Mouse (Mus musculus): ENCODE results near the gene Vps35l. TPM values are rescaled to one million over a fixed set of nuclear protein-coding genes. Genes with fewer than 3 reads are reported as not detected.

Gene Vps35l
- total RNA-seq, 2 experiments from 2014 or later, result 42.4 to 61.6 TPM

DNA sequence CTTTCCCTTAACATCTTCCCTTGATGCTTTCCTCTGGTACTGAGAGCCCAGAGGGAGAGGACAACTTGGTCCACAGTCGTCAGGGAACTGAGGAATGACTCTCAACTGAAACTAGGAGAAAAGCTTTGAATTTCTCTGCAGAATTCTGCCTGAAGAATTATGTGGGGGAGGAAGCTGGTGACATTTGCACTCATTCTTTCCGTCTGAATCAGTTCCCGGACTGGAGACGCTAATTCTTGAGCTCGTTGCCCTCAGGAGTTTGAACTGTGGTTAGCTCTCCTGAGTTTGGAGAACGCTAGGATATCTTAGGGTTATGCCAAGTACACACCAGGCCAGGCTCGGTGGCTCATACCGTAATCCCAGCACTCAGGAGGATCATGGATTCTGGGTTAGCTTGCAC lies 29.2 kb downstream of the Vps35l start:
- no peak for ATAC-seq (replicated peaks; ENCODE audit: low FRiP score, poor library complexity, severe bottlenecking)

DNA sequence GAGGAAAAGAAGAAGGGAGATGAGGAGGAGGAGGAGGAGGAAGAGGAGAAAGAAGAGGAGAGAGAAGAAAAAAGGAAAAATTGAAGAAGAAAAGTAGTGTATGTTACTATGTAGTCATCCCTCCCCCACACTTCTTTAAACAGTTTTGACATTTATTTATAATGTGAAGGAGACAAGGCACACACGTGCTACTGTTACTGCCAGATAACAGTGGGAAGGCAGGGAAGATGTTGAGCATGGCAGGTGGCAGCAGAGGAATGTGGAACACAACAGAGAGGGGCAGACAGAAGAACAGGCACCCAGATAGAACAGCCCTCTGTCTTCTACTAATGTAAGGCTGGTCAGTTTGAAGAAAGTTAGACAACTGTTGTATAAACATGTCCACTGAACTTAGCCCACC lies 29.6 kb downstream of the Vps35l start:
- no peak for ATAC-seq (replicated peaks; ENCODE audit: low FRiP score, poor library complexity, severe bottlenecking)

DNA sequence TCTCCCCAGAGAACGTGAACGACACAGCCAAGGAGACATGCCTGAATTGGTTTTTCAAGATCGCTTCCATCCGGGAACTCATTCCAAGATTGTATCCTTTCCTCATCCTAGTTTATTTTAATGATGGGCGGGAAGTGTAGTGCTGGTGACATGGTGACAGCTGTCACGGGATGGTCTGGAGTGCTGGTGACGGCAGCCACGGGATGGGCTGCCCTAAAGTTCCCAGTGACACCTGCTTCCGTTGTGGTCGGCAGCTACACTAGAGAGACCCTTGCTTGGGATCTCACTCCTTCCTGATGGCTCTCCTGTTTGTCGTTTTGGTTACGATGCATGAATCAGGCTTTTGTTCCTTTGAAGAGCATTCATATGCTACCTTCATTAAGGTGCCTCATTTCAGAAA lies 33.0 kb downstream of the Vps35l start:
- ATAC-seq (replicated peaks; ENCODE audit: low FRiP score, poor library complexity, severe bottlenecking), result no peak

DNA sequence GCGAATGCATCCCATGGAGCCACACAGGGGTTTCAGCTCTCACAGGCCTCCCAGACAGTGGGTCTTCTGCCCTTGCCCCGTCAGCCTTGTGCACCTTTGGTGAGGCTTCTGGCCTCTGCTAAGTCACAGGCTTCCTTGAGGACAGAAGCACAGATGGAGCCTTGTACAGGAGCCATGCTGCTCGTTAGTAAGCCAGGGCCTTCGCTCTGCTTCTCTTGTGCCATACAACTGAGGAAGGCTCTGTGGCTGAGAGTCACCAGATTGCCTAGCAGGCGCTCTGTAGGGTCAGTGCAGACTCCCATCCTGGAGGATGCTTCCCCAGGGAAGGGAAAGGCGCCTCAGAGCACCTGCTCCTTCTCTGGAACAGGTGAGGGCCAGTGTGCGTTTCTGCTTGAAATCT lies 36.0 kb downstream of the Vps35l start:
- ATAC-seq (replicated peaks; ENCODE audit: low FRiP score, poor library complexity, severe bottlenecking), result no peak

DNA sequence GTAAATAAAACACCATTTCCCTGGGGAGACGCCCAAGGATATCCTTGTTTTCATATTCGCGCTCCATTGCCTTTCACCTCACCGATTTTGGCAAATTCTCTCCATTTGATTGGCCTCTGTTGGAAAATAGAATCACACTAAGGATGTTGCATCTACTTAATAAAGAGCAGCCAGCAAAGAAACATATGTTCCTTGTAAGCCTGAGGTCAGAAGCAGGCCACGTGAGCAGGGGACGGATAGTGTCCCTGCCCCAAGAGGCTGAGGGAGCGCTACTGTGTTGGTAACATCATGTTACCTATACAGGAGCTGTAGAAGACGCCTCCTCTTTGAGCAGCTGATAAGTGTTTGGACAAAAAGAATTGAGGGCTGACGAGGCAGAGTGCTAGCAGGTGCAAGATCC lies 36.5 kb downstream of the Vps35l start:
- ATAC-seq (replicated peaks; ENCODE audit: low FRiP score, poor library complexity, severe bottlenecking), result no peak

DNA sequence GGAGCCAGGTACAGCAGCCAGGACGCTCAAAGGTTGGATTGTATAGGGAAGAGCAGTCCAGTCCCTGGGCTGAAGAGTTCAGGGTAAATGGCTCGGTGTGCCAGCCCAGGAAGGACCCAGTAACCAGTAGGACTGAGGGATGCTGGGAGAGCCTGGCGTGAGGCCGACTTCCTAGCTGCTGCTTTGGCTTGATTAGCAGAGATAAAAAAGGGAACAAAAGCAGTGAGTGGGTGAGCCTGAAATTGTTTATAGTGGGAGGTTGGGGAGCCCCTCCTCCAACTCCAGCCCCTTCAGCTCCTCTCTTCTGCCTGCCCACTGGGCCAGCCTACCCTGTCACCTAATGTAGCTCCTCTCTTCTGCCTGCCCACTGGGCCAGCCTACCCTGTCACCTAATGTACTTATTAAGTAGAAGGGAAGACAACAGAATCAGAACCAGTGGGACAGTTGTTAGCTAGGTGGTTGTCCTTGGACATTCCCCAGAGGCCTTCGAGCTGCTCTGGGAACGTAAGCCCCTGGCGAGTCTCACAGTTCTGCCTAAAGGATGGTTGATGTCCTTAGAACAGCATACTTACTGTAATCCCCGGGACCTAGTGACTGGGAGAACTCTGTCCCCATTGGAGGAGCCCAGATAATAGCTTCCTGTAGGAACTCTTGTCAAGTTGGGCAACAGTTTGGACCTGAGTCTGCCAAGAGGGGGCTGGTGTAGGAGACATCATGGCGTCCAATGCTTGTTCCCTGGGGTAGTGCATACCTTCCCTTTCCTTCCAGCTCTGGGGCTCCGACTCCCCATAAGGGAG lies 37.8 kb downstream of the Vps35l start:
- ATAC-seq (replicated peaks; ENCODE audit: low FRiP score, poor library complexity, severe bottlenecking), result no peak

DNA sequence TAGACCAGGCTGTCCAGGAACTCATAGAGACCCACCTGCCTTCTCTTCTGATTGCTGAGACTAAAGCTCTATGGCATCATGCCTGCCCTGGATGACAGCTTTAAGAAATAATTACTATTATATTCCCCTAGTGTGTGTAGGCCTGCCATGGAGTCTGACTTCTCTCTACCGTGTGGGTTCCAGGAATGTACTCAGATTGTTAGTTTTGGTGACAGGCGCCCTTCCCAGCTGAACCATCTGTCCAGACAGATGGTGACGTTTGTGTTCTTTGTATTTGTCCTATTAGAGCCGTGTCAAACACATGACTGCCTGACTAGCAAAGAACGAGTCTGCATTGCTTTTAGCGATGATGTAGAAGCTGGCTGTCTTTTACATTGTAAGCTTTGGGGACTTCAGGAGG lies 38.5 kb downstream of the Vps35l start:
- no peak for ATAC-seq (replicated peaks; ENCODE audit: low FRiP score, poor library complexity, severe bottlenecking)

DNA sequence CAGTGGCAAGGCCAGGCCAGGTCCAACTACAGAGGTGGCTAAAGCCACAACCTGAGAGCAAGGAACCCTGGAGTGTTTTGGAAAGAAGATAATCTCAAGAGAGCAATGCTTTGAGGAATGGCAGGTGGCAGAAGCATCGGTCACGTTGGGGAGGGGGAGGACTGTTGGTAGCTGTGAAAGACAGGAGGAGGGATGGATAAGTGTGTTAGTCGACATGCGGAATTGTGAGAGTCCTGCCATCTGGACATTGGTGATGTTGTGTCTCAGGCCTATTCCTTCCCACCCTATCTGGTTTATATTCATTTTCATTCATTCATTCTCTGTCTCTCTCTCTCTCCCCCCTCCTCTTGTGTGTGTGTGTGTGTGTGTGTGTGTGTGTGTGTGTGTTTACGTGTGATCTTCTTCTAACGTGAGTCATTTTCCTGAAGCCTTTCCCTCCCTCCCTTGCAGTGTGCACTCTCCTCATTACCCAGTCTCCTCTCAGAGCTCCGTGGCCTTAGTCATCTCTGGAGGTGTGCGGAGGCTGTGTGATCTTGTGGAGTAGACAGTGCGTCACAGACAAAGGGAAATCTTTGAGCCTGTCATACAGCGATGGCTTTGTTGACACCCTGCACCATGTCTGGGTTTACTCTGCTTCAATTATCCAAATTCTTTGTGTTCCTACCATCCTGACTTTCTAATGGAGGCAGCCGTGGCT lies 43.4 kb downstream of the Vps35l start:
- no peak for ATAC-seq (replicated peaks; ENCODE audit: low FRiP score, poor library complexity, severe bottlenecking)

DNA sequence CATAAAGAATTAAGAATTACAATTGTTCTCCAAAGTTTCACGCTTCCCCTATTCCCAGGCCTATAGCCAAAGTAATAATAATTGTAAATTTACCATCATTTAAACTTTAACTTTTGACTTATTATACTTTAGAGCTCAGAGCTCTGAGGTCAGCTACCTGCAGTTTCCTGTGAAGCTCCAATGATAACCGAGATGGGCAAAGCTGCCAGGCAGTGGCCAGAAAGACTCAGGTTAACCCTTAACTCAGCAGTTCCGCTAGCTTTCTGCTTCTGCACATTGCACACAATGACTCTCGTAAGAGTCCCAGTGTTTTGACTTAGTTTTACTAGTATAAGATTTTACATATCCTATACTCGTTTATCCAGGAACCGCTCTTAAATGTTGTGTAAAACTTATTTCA lies 46.1 kb downstream of the Vps35l start:
- ATAC-seq (replicated peaks; ENCODE audit: low FRiP score, poor library complexity, severe bottlenecking), result no peak

DNA sequence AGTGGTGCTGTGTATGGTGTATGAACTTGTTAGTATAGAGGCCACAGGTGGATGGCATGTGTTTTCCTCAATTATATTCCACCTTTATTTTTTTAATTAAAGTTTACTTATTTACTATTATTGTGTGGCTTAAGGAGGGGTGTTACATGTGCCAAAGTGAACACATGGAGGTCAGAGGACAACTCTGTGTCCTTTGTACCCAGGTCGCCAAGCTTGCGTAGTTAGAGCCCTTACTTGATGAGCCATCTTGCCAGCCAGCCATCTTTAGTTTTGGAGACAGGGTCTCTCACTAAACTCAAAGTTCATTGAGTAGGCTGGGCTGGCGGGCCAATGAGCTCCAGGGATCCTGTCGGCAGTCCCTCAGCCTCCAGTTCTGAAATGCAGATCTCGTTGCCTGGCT lies 47.3 kb downstream of the Vps35l start:
- ATAC-seq (replicated peaks; ENCODE audit: low FRiP score, poor library complexity, severe bottlenecking), result no peak

DNA sequence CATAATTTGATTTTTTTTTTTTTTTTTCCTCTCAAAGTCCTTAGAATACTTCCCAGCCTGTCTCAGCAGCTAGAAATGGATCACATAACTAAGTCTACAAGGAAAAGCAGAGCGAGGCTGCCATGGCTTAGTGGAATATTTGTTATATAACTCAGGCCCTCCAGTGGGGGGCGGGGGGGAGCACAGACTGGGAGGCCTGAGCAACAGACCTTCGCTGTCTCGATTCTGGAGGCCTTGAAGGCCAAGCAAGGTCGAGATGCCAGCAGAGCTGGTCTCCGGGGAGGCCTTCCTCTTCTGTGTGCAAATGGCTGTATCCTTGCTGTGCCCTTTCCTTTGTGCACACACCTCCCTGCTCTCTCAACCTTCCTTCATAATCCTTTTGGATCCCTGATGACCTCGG lies 48.5 kb downstream of the Vps35l start:
- ATAC-seq (replicated peaks; ENCODE audit: low FRiP score, poor library complexity, severe bottlenecking), result no peak

DNA sequence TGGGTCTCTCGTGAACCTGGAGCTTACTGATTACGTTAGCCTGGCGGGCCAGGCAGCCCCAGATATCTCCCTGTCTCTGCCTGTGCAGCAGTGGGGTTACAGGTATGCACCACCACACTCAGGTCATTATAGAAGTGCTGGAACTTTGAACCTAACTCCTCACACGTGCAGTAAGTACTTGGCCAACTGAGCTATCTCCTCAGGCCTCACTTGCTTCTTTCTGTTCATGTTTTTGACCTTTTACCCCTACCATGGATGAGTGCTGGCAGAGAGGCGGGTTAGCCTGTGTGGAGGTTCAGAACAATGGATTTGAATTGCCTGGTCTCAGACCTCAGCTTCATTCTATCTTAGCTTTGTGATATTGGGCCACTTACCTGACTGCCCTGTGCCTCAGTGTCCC lies 50.3 kb downstream of the Vps35l start:
- ATAC-seq (replicated peaks; ENCODE audit: low FRiP score, poor library complexity, severe bottlenecking), result no peak

DNA sequence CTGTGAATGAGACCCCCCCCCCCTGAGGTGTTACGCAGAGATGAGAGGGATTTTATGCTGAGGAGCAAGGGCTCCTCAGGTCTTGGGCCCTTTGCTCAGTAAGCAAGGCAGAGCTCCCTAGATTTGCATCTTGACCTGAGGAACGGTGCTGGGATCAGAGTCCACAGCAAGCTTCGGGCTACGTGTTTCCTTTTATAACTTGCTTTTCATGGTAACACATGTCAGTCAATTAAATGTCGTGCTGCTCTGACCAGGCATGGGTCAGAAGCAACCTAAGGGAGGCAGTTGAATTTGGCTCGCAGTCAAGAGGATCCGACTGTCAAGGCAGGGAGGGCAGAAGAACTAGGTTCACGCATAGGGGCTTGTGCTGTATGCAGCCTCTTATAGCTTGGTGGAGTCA lies 53.9 kb downstream of the Vps35l start:
- no peak for ATAC-seq (replicated peaks; ENCODE audit: low FRiP score, poor library complexity, severe bottlenecking)

DNA sequence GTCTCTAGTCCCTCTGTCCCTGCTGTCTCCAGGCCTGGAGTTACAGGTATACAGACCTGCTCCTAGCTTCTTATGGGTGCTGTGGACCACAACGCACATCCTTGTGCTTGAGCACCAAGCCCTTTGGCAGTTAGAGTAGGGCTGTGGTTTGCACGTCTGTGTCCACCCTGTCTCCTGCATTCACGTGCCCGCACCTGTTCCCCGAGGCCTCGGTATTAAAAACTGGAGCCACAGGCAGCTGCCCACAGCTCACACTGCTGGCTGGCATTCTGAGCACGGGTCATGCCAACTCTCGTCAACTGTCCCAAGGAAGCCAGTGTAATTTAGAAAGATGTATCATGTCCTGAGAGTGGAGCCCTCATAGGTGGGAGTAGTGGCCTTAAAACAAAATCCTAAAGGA lies 55.8 kb downstream of the Vps35l start:
- no peak for ATAC-seq (replicated peaks; ENCODE audit: low FRiP score, poor library complexity, severe bottlenecking)

DNA sequence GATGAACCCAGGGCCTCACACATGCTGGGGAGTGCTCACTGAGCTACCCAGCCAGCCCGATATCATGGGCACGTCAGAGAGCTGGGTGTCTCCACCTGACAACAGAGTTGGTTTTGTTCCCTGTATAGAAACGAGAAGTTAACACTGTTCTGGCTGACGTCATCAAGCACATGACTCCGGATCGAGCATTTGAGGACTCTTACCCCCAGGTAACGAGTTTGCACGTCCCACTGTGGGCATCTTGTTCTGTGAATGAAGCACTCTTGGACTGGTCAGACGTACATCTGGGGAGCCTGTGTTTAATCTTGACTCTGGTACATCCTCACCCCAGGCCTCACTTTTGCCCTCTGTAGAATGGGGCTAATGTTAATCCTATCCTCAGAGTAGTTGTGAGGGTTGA lies 56.8 kb downstream of the Vps35l start:
- ATAC-seq (replicated peaks; ENCODE audit: low FRiP score, poor library complexity, severe bottlenecking), result no peak

DNA sequence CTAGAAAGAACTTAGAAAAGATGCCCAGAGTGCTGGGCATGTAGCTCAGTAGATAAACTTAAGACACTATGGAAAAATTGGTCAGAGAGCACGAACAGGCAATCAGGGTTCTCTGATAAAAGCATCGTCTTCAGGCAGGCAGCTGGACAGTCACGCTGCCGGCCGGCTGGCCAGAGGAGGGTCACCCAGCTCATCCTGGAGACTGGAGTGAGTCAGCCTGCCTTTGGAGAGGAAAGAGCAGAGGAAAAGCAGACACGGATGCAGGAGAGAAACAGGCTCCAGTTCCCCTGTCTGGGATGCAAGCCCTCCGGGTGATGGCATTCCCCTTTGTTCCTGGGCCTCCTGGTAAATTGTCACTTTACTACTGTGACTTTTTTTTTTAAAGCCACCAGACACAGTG lies 57.6 kb downstream of the Vps35l start:
- ATAC-seq (replicated peaks; ENCODE audit: low FRiP score, poor library complexity, severe bottlenecking), result no peak

DNA sequence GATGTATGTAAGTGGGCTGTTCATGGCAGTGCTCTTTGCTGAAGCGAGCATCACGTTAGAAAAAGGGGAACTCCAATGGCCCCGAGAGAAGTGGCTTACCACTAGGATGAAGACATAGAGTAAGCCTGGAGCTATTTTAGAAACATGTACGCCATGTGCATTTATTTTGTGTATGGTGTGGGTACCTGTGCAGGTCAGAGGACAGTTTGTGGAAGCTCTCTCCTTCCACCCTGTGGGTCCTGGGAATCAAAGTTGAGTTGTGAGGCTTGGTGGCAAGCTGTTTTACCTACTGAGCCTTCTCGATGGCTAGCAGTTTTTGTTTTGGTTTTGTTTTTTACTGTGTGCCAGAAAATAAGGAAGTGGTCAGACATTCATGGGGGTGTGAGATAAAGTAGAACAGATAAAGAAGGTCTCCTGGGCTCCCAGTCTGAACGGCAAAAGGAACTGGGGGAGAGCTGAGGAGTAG lies 58.1 kb downstream of the Vps35l start:
- ATAC-seq (replicated peaks; ENCODE audit: low FRiP score, poor library complexity, severe bottlenecking), result no peak

DNA sequence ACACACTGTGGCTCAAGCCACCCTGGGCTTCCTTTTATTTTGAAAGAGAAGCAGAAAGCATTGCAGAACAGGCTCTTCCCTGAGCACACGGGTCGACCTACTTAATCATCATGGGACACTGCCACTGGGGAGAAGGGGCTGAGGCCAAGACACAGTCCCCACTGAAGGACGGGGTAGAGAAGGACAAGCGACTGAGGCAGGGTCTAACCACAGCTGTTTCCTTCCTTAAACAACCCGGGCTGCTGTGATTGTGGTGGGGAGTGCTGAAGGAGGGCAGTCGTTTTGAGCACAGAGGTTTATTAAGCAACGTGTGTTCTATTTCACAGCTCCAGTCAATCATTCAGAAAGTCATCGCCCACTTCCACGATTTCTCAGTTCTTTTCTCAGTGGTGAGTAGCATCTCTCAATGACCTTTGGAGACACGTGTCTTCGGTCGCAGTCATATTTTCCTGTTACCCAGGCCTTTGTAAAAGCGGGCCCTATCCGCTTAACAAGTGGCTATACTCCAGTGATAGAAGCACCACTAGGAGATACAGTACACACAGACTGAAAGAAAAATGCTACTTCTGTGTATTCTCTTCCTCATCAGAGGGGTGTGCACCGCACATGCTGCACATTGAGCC lies 60.2 kb downstream of the Vps35l start:
- ATAC-seq (replicated peaks; ENCODE audit: low FRiP score, poor library complexity, severe bottlenecking), result no peak

DNA sequence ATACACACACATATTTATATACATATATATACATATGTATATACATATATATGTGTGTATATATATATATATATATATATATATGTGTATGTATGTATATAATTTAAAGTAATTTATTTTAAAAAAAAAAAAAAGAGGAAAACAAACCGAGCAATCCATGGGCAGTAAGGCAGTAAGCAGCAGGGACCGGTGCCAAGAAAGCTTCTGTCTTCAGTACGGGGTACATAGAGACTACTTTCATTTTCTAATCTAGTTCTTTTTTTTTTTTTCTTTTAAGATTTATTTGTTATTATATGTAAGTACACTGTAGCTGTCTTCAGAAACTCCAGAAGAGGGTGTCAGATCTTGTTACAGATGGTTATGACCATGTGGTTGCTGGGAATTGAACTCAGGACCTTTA lies 61.8 kb downstream of the Vps35l start:
- no peak for ATAC-seq (replicated peaks; ENCODE audit: low FRiP score, poor library complexity, severe bottlenecking)

DNA sequence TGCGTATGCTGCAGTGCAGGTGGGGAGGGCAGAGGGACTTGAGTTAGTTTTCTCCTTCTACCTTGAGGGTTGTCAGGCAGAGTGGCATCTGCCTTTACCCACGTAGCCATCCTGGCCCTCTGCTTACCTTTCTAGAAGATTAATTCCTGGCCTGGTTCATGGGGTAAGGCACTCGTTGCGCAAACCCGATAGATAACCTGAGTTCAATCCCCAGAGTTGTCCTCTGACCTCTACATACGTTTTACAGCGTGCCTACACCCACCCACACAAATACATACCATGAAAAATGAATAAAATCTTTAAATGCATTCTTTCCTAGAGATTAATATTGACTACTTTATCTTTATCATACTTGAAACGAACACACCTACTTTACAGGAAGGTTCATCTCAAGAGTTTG lies 63.4 kb downstream of the Vps35l start:
- ATAC-seq (replicated peaks; ENCODE audit: low FRiP score, poor library complexity, severe bottlenecking), result no peak
